Mouse (Mus musculus): ENCODE data around the gene Gpbar1. TPM values are rescaled to one million over a fixed set of nuclear protein-coding genes. Genes with fewer than 3 reads are reported as not detected.
"Not testable (repeated sequence)": the region's sequence is repeated elsewhere in the genome, so short reads cannot be mapped to it uniquely, and the experiment has no call there.

The Gpbar1 gene
- total RNA-seq, 1 experiment from 2014 or later, result 1.2 TPM

DNA sequence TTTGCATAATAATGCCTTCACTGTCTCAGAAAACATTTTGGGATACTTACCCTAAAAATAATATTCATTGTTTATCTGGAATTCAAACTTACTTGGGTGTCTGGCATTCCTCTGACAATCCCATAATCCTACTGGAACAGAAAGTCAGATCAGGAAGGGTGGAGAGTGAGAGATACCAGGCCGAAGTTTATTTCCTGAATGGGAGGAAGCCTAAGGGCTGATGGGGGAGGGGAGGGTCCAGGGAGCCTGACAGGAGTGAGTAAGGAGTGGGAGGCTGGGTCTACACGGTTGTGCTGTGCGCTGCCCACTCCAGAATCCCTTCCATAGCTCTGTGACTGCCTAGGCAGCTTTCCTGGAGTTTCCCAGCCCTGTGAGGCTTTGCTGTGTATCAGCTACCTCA lies 31.4 kb downstream of the Gpbar1 start:
- ATAC-seq (ENCODE audit: extremely low read depth, insufficient number of reproducible peaks, low FRiP score, poor library complexity, severe bottlenecking), result no peak

DNA sequence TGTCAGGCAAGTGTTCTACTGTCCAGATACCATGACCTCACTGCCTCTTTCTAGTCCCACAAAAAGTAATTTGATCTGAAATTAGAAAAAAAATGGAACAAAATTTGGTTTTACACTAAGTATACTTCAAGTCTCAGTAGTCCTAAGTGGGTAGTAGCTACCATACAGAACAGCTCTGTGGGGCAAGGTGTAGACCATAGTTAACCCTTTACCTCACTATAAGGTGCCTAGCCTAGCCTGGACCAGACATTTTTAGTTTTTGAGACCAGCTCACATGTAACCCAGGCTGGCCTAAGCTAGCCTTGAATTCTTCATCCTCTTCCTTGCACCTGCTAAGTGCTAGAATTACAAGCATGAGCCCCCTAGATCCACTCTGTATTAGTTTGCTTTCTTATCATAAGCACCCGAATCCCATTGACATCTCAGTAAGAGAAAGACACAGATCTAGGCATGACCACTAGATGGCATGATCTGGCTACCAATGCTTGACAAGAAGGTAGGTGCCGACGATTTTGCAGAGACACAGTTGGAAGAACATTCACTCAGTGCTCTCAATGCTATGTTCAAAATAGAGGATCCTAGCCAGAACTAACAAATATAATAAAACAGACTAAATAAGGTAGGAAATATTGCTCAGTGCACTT lies 34.8 kb downstream of the Gpbar1 start:
- peak; percentile 94 for ATAC-seq (ENCODE audit: extremely low read depth, insufficient number of reproducible peaks, low FRiP score, poor library complexity, severe bottlenecking)

DNA sequence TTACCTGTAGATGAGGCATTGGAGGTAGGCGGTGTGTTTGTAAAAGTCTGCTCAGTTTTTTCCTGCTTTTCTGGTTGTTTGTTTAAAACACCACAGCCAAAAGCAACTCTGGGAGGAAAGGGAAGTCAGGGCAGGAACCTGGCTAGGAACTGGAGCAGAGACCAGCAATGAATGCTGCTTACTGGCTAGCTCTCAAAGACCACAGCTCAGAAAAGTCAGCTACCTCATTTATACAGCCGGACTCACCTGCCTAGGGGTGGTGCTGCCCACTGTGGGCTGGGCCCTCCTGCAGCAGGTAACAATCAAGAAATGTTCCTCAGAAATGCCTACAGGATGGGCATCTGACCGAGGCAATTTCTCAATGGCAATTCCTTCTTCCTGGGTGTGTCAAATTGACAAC lies 36.4 kb downstream of the Gpbar1 start:
- ATAC-seq (ENCODE audit: extremely low read depth, insufficient number of reproducible peaks, low FRiP score, poor library complexity, severe bottlenecking), result no peak

DNA sequence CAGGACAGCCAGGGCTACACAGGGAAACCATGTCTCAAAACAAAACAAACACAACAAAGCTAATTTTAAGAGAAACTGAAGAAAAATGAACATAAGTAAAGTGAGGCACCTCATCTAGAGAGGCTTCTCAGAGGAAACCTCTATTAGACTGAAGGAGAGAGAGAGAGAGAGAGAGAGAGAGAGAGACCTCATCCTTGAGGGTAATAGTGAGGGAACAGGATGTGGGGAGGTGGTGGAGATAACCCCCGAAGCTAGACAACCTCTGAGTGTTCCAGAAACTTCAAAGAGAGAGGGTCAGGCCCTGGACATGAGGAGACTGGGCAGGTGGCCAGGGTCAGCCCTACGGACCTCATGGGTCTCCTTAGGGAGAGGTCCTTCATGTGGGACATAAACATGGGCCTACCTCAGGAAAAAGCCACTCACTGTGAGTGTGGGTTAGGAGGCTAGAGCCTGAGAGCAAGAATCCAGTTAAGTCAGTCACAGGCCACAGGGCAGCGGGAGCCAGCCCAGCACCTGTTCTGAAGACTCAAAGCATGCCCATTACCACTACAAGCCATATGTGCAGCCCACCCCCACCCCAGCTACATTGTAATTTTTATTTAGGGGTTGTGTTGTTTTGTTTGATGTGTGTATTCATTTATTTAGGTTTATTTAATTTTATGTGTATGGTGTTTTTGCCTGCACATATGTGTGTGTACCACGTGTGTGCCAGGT lies 37.9 kb downstream of the Gpbar1 start:
- ATAC-seq (ENCODE audit: extremely low read depth, insufficient number of reproducible peaks, low FRiP score, poor library complexity, severe bottlenecking), result no peak

DNA sequence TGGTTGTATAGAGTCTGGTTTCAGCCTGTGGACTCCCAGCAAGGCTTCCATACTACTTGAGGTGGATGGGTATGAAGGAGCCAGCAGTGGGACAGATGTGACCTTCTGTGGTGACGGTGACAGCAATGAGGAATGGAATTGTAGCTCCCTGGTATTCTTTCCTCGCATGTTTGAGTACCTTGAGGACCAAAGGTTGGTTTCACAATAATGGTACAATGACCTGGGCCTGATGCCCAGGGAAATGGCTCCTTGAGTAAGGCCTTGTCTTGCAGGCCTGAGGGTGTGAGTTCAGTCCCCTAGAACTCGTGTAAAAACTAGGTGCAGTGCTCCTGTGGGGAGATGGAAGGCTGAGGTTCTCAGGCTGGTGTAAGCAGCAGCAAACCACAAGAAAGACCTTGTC lies 40.4 kb downstream of the Gpbar1 start:
- ATAC-seq (ENCODE audit: extremely low read depth, insufficient number of reproducible peaks, low FRiP score, poor library complexity, severe bottlenecking), result no peak

DNA sequence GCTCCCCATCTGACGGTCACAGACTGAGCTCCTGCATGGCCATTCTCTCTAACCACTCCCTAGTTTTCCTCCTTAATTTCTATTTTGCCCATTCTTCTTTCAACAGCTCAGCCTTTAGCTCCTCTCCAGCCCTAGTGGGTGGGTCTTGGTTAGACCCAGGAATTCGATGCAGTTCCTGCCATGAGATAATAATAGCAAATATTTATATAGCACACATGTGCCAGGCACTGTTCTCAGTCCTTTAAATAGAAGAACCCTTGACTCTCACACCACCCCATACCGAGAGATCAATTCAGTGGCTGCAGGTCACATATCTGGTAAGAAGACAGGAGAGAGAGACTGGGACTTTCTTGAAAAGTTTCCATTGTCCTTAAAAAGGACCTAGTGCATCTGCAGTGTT lies 43.0 kb downstream of the Gpbar1 start:
- ATAC-seq (ENCODE audit: extremely low read depth, insufficient number of reproducible peaks, low FRiP score, poor library complexity, severe bottlenecking), result no peak

DNA sequence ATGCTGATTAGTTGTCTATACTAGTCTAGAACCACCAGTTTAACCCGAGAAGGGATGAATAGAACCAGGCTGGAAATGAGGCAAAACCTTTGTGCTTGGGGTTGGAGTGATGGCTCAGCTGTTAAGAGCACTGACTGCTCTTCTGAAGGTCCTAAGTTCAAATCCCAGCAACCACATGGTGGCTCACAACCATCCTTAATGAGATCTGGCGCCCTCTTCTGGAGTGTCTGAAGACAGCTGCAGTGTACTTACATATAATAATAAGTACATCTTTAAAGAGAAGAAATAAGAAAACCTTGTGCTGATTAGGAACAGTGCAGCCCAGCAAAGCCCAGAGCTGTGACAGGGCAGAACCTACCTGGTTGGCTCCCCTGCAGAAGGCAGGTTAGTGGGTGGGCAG lies 48.6 kb downstream of the Gpbar1 start:
- not testable (repeated sequence) for ATAC-seq (ENCODE audit: extremely low read depth, insufficient number of reproducible peaks, low FRiP score, poor library complexity, severe bottlenecking)

Other genes with a start within 250 kb of the Gpbar1 start
- 7.6 and 8.0 TPM in 2 replicates for gene Tns1, start 154.1 kb upstream of the Gpbar1 start, total RNA-seq (2017)
- 31.9 and 35.6 TPM in 2 replicates for gene Rufy4, start 153.0 kb upstream of the Gpbar1 start, total RNA-seq (2017)
- gene Cxcr2, start 124.6 kb upstream of the Gpbar1 start, total RNA-seq (2017), result 1,102 and 1,145 TPM in 2 replicates
- 16.7 and 20.0 TPM in 2 replicates for gene Cxcr1, start 83.9 kb upstream of the Gpbar1 start, total RNA-seq (2017)
- gene Arpc2, start 42.5 kb upstream of the Gpbar1 start, total RNA-seq (2017), result 711 and 718 TPM in 2 replicates
- 111 and 118 TPM in 2 replicates for gene Aamp, start 6.2 kb downstream of the Gpbar1 start, total RNA-seq (2017)
- gene Pnkd, start 6.4 kb downstream of the Gpbar1 start, total RNA-seq (2017), result 6.1 and 12.7 TPM in 2 replicates
- gene Tmbim1, start 27.1 kb downstream of the Gpbar1 start, total RNA-seq (2017), result 1.9 and 5.5 TPM in 2 replicates
- 0.86 TPM in 1 of 2 replicates, not detected in the other for gene Catip, start 83.6 kb downstream of the Gpbar1 start, total RNA-seq (2017)
- 148 and 164 TPM in 2 replicates for gene Slc11a1, start 96.6 kb downstream of the Gpbar1 start, total RNA-seq (2017)
- 66.9 and 67.8 TPM in 2 replicates for gene Ctdsp1, start 113.0 kb downstream of the Gpbar1 start, total RNA-seq (2017)
- not detected in 2 replicates for gene Vil1, start 130.8 kb downstream of the Gpbar1 start, total RNA-seq (2017)
- gene Cnot9, start 227.5 kb downstream of the Gpbar1 start, total RNA-seq (2017), result 17.4 and 19.6 TPM in 2 replicates

Data from neutrophil, adult 5-6 weeks (primary cell).